In the genomic region with DNA sequence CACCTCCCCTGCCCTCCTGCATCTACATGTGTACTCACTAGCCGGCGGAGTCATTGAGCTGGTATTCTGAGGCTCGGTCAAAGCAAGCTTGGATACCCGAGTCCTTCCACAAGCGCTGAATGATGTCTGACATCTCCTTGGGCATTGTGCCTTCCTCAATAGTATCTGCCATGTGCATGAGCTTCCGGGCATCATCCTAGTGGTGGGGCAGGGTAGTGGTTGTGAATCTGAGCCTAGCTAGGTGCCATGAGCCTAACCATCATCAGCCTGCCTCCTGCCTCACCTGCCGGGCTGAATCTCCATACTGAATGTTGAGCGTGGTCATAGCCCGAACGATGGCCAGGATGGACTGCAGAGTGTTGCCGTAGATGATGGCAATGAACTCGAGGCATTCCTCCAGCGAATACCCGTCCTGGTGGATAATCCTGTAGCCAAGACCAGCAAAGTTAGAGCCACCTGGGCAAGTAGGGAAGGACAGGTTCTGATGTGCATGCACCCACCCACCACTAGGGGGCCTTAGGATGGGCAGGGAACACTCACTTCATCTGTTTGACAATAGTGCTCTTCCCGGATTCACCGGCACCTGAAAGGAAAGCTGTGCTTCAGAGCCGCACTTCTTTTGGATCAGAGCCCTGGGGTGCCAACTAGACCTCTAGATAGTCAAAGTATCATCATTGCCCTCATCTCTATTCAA, we compare ENCODE assay signal across 9 mouse cellular contexts. TPM values are rescaled to one million over a fixed set of nuclear protein-coding genes. Genes with fewer than 3 reads are reported as not detected.
DNase-seq lines count a peak whose midpoint lies in the region; ATAC-seq and TF ChIP-seq lines count a peak whose summit lies in the region.
"Had no signal": no experiment of that assay in that cellular context is flagged by ENCODE, and none has a peak within 500 bp of the region (broad histone marks: within the 10 kb centered on the region; RNA-seq: fewer than 3 reads in every experiment).

No protein-coding gene starts in this region.

- DNase-seq in adrenal gland, postnatal 14 days: peak; percentile 55
- no peak for DNase-seq in adrenal gland, adult 18-20 months (ENCODE audit: low spot score in 2 of 2)
- DNase-seq in 416B (ENCODE audit: low read depth): peak; percentile 38
- peak; percentile 18 for DNase-seq in c-Kit-positive CD71-positive TER-119-positive erythroid progenitor cells, embryonic 14.5 days (ENCODE audit: low spot score)
- DNase-seq in forebrain, embryonic 14.5 days (ENCODE audit: low spot score): peak; percentile 59
- peak; percentile 67 for DNase-seq in lung, embryonic 14.5 days
- no peak for DNase-seq in right cerebral cortex, postnatal 10 days (ENCODE audit: low spot score in 2 of 2)

- ATAC-seq in forebrain, embryonic 14.5 days: no peak; the same call in 1 of the 2 replicates
- ATAC-seq in lung, embryonic 14.5 days (ENCODE audit: insufficient read depth): no peak

- no peak overlapping the region for H3K9ac ChIP-seq in forebrain, embryonic 14.5 days (ENCODE audit: low read length)
- H3K9ac ChIP-seq in lung, embryonic 14.5 days: no peak overlapping the region

- no peak overlapping the region for H3K27ac ChIP-seq in forebrain, embryonic 14.5 days (ENCODE audit: low read depth, low read length)
- H3K27ac ChIP-seq in lung, embryonic 14.5 days (ENCODE audit: low read depth): no peak overlapping the region
- no peak overlapping the region for H3K27ac ChIP-seq in small intestine, adult 2 months (ENCODE audit: insufficient read depth, low read depth, low read length)

- no peaks in the 10 kb centered on the region for H3K9me3 ChIP-seq in forebrain, embryonic 14.5 days (replicated peaks; ENCODE audit: control insufficient read depth, low read length)
- H3K9me3 ChIP-seq in lung, embryonic 14.5 days (ENCODE audit: low read depth, low read length): no peaks in the 10 kb centered on the region

- peaks cover 24% of the 10 kb centered on the region for H3K27me3 ChIP-seq in forebrain, embryonic 14.5 days (replicated peaks; ENCODE audit: control insufficient read depth, insufficient read depth, low read length)
- peaks cover 31% of the 10 kb centered on the region for H3K27me3 ChIP-seq in lung, embryonic 14.5 days (ENCODE audit: insufficient read depth, low read length)
- peaks cover 9% of the 10 kb centered on the region for H3K27me3 ChIP-seq in small intestine, adult 2 months (ENCODE audit: control insufficient read depth, insufficient read depth, low read length)

- WGBS in forebrain, embryonic 14.5 days: 24% methylated on average over 17 of the region's 17 CpGs
- 20% methylated on average over 17 of the region's 17 CpGs for WGBS in lung, embryonic 14.5 days
- 15% methylated on average over 17 of the region's 17 CpGs for WGBS in small intestine, adult 2 months

- no peak overlapping the region; the same call in 1 of the 2 replicates for H3K4me2 ChIP-seq in forebrain, embryonic 14.5 days (ENCODE audit: low read length)
- peak overlapping the region; percentile 60; the same call in 1 of the 2 replicates for H3K4me2 ChIP-seq in lung, embryonic 14.5 days

- no peak for TF ChIP-seq POLR2A in small intestine, adult 2 months (IDR thresholded peaks at IDR 0.05; ENCODE audit: low read depth, low read length)

- peaks cover 3% of the 10 kb centered on the region for H3K4me1 ChIP-seq in forebrain, embryonic 14.5 days (ENCODE audit: control insufficient read depth, insufficient read depth, low read length)
- no peaks in the 10 kb centered on the region for H3K4me1 ChIP-seq in lung, embryonic 14.5 days (ENCODE audit: insufficient read depth)
- peaks cover 16% of the 10 kb centered on the region for H3K4me1 ChIP-seq in small intestine, adult 2 months (ENCODE audit: control insufficient read depth, insufficient read depth, insufficient read length, low read length)

- TF ChIP-seq CTCF in lung, embryonic 14.5 days (IDR thresholded peaks at IDR 0.05; ENCODE audit: low read depth): peak; percentile 86
- TF ChIP-seq CTCF in small intestine, adult 2 months (IDR thresholded peaks at IDR 0.05; ENCODE audit: extremely low read depth, insufficient read length, insufficient replicate concordance, low read depth, low read length): peak; percentile 84; the same call in 1 of the 2 replicates

- H3K4me3 ChIP-seq in forebrain, embryonic 14.5 days (ENCODE audit: low read depth, low read length): no peak overlapping the region
- H3K4me3 ChIP-seq in lung, embryonic 14.5 days (ENCODE audit: low read depth, low read length): no peak overlapping the region
- H3K4me3 ChIP-seq in small intestine, adult 2 months (ENCODE audit: low read depth, low read length): no peak overlapping the region

- 0 out of 2 replicates have a peak, but pooled peaks cover 3% of the 10 kb centered on the region for H3K36me3 ChIP-seq in forebrain, embryonic 14.5 days (ENCODE audit: control insufficient read depth, insufficient read depth, low read length)
- 0 out of 2 replicates have a peak, but pooled peaks cover under 1% of the 10 kb centered on the region for H3K36me3 ChIP-seq in lung, embryonic 14.5 days (ENCODE audit: insufficient read depth)
- no peaks in the 10 kb centered on the region for H3K36me3 ChIP-seq in small intestine, adult 2 months (ENCODE audit: control insufficient read depth, insufficient read depth, low read length)

RNA-seq across cellular contexts. Expression of a gene that starts 2.3 kb away (rescaled TPM):
- 0.34 and 0.41 TPM in 2 replicates for total RNA-seq in adrenal gland, postnatal 14 days (2021)
- total RNA-seq in adrenal gland, adult 18-20 months (2021): under 1 TPM; 0.22 to 0.56 TPM
- polyA plus RNA-seq in forebrain, embryonic 14.5 days (2014; fragmentation: Nextera tagmentation; extraction: Ambion mirVana): 0.28 and 0.66 TPM in 2 replicates
- 0.72 and 0.89 TPM in 2 replicates for polyA plus RNA-seq in lung, embryonic 14.5 days (2014; fragmentation: Nextera tagmentation; extraction: Ambion mirVana)
- polyA plus RNA-seq in small intestine, adult 2 months (2012; rRNA removed): 0.13 and 0.17 TPM in 2 replicates
- total RNA-seq: layer of hippocampus, postnatal 25 days had no signal

RNA-seq across cellular contexts. Expression of a gene that starts 7.9 kb away (rescaled TPM):
- 4.9 and 85.2 TPM in 2 replicates for total RNA-seq in adrenal gland, postnatal 14 days (2021)
- under 1 TPM; 0.33 to 0.64 TPM for total RNA-seq in adrenal gland, adult 18-20 months (2021)
- 32.8 and 32.9 TPM in 2 replicates for polyA plus RNA-seq in forebrain, embryonic 14.5 days (2014; fragmentation: Nextera tagmentation; extraction: Ambion mirVana)
- polyA plus RNA-seq in lung, embryonic 14.5 days (2014; fragmentation: Nextera tagmentation; extraction: Ambion mirVana): 3.6 and 4.8 TPM in 2 replicates
- 2.8 and 48.7 TPM in 2 replicates for polyA plus RNA-seq in small intestine, adult 2 months (2012; rRNA removed)

RNA-seq across cellular contexts. Expression of a gene that starts 33.0 kb away (rescaled TPM):
- total RNA-seq in adrenal gland, postnatal 14 days (2021): 22.8 and 25.9 TPM in 2 replicates
- total RNA-seq in adrenal gland, adult 18-20 months (2021): 10 to 100 TPM; 30.2 to 34.1 TPM
- polyA plus RNA-seq in forebrain, embryonic 14.5 days (2014; fragmentation: Nextera tagmentation; extraction: Ambion mirVana): 7.4 and 12.2 TPM in 2 replicates
- 16.7 and 22.1 TPM in 2 replicates for polyA plus RNA-seq in lung, embryonic 14.5 days (2014; fragmentation: Nextera tagmentation; extraction: Ambion mirVana)
- 24.2 and 30.7 TPM in 2 replicates for polyA plus RNA-seq in small intestine, adult 2 months (2012; rRNA removed)

RNA-seq across cellular contexts. Expression of a gene that starts 42.1 kb away (rescaled TPM):
- total RNA-seq in adrenal gland, postnatal 14 days (2021): 249 and 284 TPM in 2 replicates
- 100 to 1,000 TPM; 238 to 263 TPM for total RNA-seq in adrenal gland, adult 18-20 months (2021)
- 371 and 423 TPM in 2 replicates for polyA plus RNA-seq in forebrain, embryonic 14.5 days (2014; fragmentation: Nextera tagmentation; extraction: Ambion mirVana)
- polyA plus RNA-seq in lung, embryonic 14.5 days (2014; fragmentation: Nextera tagmentation; extraction: Ambion mirVana): 408 and 419 TPM in 2 replicates
- polyA plus RNA-seq in small intestine, adult 2 months (2012; rRNA removed): 264 and 501 TPM in 2 replicates

Comparison
In these comparisons a context has a peak if more than half of its experiments do, and no peak if none do; other contexts are left out.
1. DNase-seq: peak in adrenal gland, postnatal 14 days (single experiment), 416B (single experiment), c-Kit-positive CD71-positive TER-119-positive erythroid progenitor cells, embryonic 14.5 days (single experiment), forebrain, embryonic 14.5 days (single experiment) and lung, embryonic 14.5 days (single experiment); none in adrenal gland, adult 18-20 months (0 of 2) and right cerebral cortex, postnatal 10 days (0 of 2).